In genomic region chr10:98624103-98624502, GRCm38 (mm10) we compare ENCODE assay signal across 21 mouse cellular contexts.
A peak's percentile ranks its signal among the peaks of the same experiment; 100 is the strongest.
DNase-seq lines count a peak whose midpoint lies in the region; ATAC-seq and TF ChIP-seq lines count a peak whose summit lies in the region.
"Had no signal": no experiment of that assay in that cellular context is flagged by ENCODE, and none has a peak within 500 bp of the region (broad histone marks: within the 10 kb centered on the region; RNA-seq: fewer than 3 reads in every experiment).

No protein-coding gene starts in this region.

- WGBS in intestine, embryonic 15.5 days: 67% methylated on average over 1 of the region's 1 CpGs
- WGBS in intestine, postnatal 0 days: 78% methylated on average over 1 of the region's 1 CpGs
- WGBS in liver, embryonic 15.5 days (ENCODE audit: insufficient replicate concordance): 52% methylated on average over 1 of the region's 1 CpGs
- WGBS in midbrain, embryonic 13.5 days: 85% methylated on average over 1 of the region's 1 CpGs

- no peak overlapping the region for H3K9ac ChIP-seq in intestine, embryonic 15.5 days
- H3K9ac ChIP-seq in intestine, postnatal 0 days (ENCODE audit: low read depth, low read length): no peak overlapping the region
- no peak overlapping the region for H3K9ac ChIP-seq in liver, embryonic 15.5 days
- no peak overlapping the region for H3K9ac ChIP-seq in midbrain, embryonic 13.5 days (replicated peaks)
- H3K9ac ChIP-seq: forebrain, postnatal 0 days; hindbrain, embryonic 12.5 days; limb, embryonic 12.5 days; neural tube, embryonic 12.5 days had no signal

- H3K4me1 ChIP-seq in intestine, embryonic 15.5 days (replicated peaks): no peaks in the 10 kb centered on the region
- no peaks in the 10 kb centered on the region for H3K4me1 ChIP-seq in intestine, postnatal 0 days (replicated peaks; ENCODE audit: control insufficient read depth, insufficient read depth, low read length)
- H3K4me1 ChIP-seq in erythroblast, embryonic 14.5 days (ENCODE audit: control insufficient read depth): peaks cover 43% of the 10 kb centered on the region
- H3K4me1 ChIP-seq in liver, embryonic 15.5 days (replicated peaks): peaks cover 29% of the 10 kb centered on the region
- H3K4me1 ChIP-seq in midbrain, embryonic 13.5 days (replicated peaks): no peaks in the 10 kb centered on the region
- H3K4me1 ChIP-seq: embryonic facial prominence, embryonic 10.5 days; hindbrain, embryonic 12.5 days; limb, embryonic 12.5 days; megakaryocyte, embryonic 14.5 days; neural tube, embryonic 12.5 days had no signal

- TF ChIP-seq CTCF in intestine, postnatal 0 days (IDR thresholded peaks at IDR 0.05; ENCODE audit: low read depth): no peak

- DNase-seq in MEL-GATA-1-ER (ENCODE audit: extremely low read depth, low read depth): peak; percentile 21
- no peak for DNase-seq in right cerebral cortex, postnatal 14 days
- no peak for DNase-seq in adrenal gland, adult 18-20 months (ENCODE audit: low spot score in 2 of 2)
- DNase-seq: adrenal gland, adult 2 months; cerebellum, adult 11-12 months; cerebellum, postnatal 36 days; heart, adult 2 months; kidney, postnatal 10 days; thymus, adult 18-20 months had no signal

- H3K36me3 ChIP-seq in intestine, embryonic 15.5 days: no peaks in the 10 kb centered on the region
- H3K36me3 ChIP-seq in intestine, postnatal 0 days (ENCODE audit: control insufficient read depth, insufficient read depth): no peaks in the 10 kb centered on the region
- no peaks in the 10 kb centered on the region for H3K36me3 ChIP-seq in erythroblast, embryonic 14.5 days (ENCODE audit: control insufficient read depth)
- H3K36me3 ChIP-seq in liver, embryonic 15.5 days (replicated peaks): no peaks in the 10 kb centered on the region
- H3K36me3 ChIP-seq in midbrain, embryonic 13.5 days: no peaks in the 10 kb centered on the region
- H3K36me3 ChIP-seq: embryonic facial prominence, embryonic 10.5 days; hindbrain, embryonic 12.5 days; limb, embryonic 12.5 days; neural tube, embryonic 12.5 days had no signal

- H3K4me3 ChIP-seq in intestine, embryonic 15.5 days (replicated peaks): no peak overlapping the region
- H3K4me3 ChIP-seq in intestine, postnatal 0 days (ENCODE audit: low read depth, low read length): no peak overlapping the region
- peak overlapping the region; percentile 60 for H3K4me3 ChIP-seq in erythroblast, embryonic 14.5 days (replicated peaks)
- H3K4me3 ChIP-seq in liver, embryonic 15.5 days (replicated peaks): peak overlapping the region; percentile 37
- H3K4me3 ChIP-seq in midbrain, embryonic 13.5 days (replicated peaks): no peak overlapping the region
- H3K4me3 ChIP-seq: embryonic facial prominence, embryonic 10.5 days; heart, adult 2 months; hindbrain, embryonic 12.5 days; limb, embryonic 12.5 days; megakaryocyte, embryonic 14.5 days; neural tube, embryonic 12.5 days had no signal

- no peak overlapping the region for H3K4me2 ChIP-seq in intestine, embryonic 15.5 days (replicated peaks)
- H3K4me2 ChIP-seq in intestine, postnatal 0 days (replicated peaks; ENCODE audit: low read depth): no peak overlapping the region
- peak overlapping the region; percentile 67 for H3K4me2 ChIP-seq in liver, embryonic 15.5 days
- no peak overlapping the region for H3K4me2 ChIP-seq in midbrain, embryonic 13.5 days (replicated peaks)
- H3K4me2 ChIP-seq: hindbrain, embryonic 12.5 days had no signal

- no peak overlapping the region for H3K27ac ChIP-seq in intestine, embryonic 15.5 days
- H3K27ac ChIP-seq in intestine, postnatal 0 days (ENCODE audit: low read depth, low read length): no peak overlapping the region
- peak overlapping the region; percentile 94 for H3K27ac ChIP-seq in liver, embryonic 15.5 days (replicated peaks)
- H3K27ac ChIP-seq in midbrain, embryonic 13.5 days: no peak overlapping the region
- H3K27ac ChIP-seq: embryonic facial prominence, embryonic 10.5 days; heart, adult 2 months; hindbrain, embryonic 12.5 days; limb, embryonic 12.5 days; neural tube, embryonic 12.5 days had no signal

- ATAC-seq in intestine, embryonic 15.5 days: peak; percentile 87
- ATAC-seq in intestine, postnatal 0 days: no peak
- peak; percentile 97 for ATAC-seq in liver, embryonic 15.5 days (ENCODE audit: insufficient read depth)
- ATAC-seq in midbrain, embryonic 13.5 days: no peak
- ATAC-seq: lung, postnatal 0 days had no signal

- no peaks in the 10 kb centered on the region for H3K9me3 ChIP-seq in intestine, embryonic 15.5 days
- H3K9me3 ChIP-seq in intestine, postnatal 0 days (ENCODE audit: control insufficient read depth): no peaks in the 10 kb centered on the region
- H3K9me3 ChIP-seq in erythroblast, embryonic 14.5 days (ENCODE audit: control insufficient read depth, low read length): no peaks in the 10 kb centered on the region
- no peaks in the 10 kb centered on the region for H3K9me3 ChIP-seq in liver, embryonic 15.5 days (replicated peaks)
- H3K9me3 ChIP-seq in midbrain, embryonic 13.5 days: no peaks in the 10 kb centered on the region
- H3K9me3 ChIP-seq: embryonic facial prominence, embryonic 10.5 days; hindbrain, embryonic 12.5 days; limb, embryonic 12.5 days; neural tube, embryonic 12.5 days had no signal

- H3K27me3 ChIP-seq in intestine, embryonic 15.5 days (replicated peaks): no peaks in the 10 kb centered on the region
- H3K27me3 ChIP-seq in intestine, postnatal 0 days (replicated peaks; ENCODE audit: control insufficient read depth, insufficient read depth, low read length): no peaks in the 10 kb centered on the region
- H3K27me3 ChIP-seq in erythroblast, embryonic 14.5 days (ENCODE audit: control insufficient read depth): peaks cover 2% of the 10 kb centered on the region; the same call in 1 of the 2 replicates
- H3K27me3 ChIP-seq in liver, embryonic 15.5 days: no peaks in the 10 kb centered on the region
- no peaks in the 10 kb centered on the region for H3K27me3 ChIP-seq in midbrain, embryonic 13.5 days
- H3K27me3 ChIP-seq: hindbrain, embryonic 12.5 days; limb, embryonic 12.5 days; megakaryocyte, embryonic 14.5 days; neural tube, embryonic 12.5 days had no signal

Comparison
In these comparisons a context has a peak if more than half of its experiments do, and no peak if none do; other contexts are left out.
1. ATAC-seq: peak in intestine, embryonic 15.5 days (single experiment) and liver, embryonic 15.5 days (single experiment); none in intestine, postnatal 0 days (single experiment) and midbrain, embryonic 13.5 days (single experiment).
2. H3K4me3 ChIP-seq: peak in erythroblast, embryonic 14.5 days (single experiment) and liver, embryonic 15.5 days (single experiment); none in intestine, embryonic 15.5 days (single experiment), intestine, postnatal 0 days (single experiment) and midbrain, embryonic 13.5 days (single experiment).